Mouse (Mus musculus) inflammation-experienced regulatory T-cells, adult 6 months (primary cell): ENCODE measurements around the gene Gemin5. TPM values are rescaled to one million over a fixed set of nuclear protein-coding genes. Genes with fewer than 3 reads are reported as not detected.

ENCODE experiments used
- polyA plus RNA-seq, 3 experiments: library from polyadenylated mRNA; unstranded; fragments of 100-300 nt; shearing (Covaris generic); gene quantifications; one replicate each; pipeline ENCODE4 v1.2.1; 2017

The Gemin5 gene
- polyA plus RNA-seq, 3 experiments from 2014 or later: 5.7 to 6.4 (median 5.9) TPM

Other genes starting within 250 kb of the Gemin5 start
- 10 to 100 TPM; 21.0 to 29.3 (median 24.1) TPM for gene Larp1, start 159.5 kb downstream of the Gemin5 start, polyA plus RNA-seq
- under 1 TPM in 1 of 3 experiments, not detected in 2; 0.62 TPM for gene Gm12248, start 75.4 kb downstream of the Gemin5 start, polyA plus RNA-seq
- gene Cnot8, start 64.4 kb downstream of the Gemin5 start, polyA plus RNA-seq: 10 to 100 TPM; 78.6 to 90.1 (median 89.4) TPM
- 10 to 100 TPM; 58.3 to 73.6 (median 64.8) TPM for gene Mrpl22, start 3.1 kb upstream of the Gemin5 start, polyA plus RNA-seq
- 100 to 1,000 TPM; 300 to 422 (median 383) TPM for gene Igtp, start 31.0 kb upstream of the Gemin5 start, polyA plus RNA-seq
- 10 to 100 TPM; 47.5 to 49.5 (median 48.5) TPM for gene Irgm2, start 31.1 kb upstream of the Gemin5 start, polyA plus RNA-seq
- gene 4930438A08Rik, start 106.3 kb upstream of the Gemin5 start, polyA plus RNA-seq: not detected
- 10 to 100 TPM in 1 of 3 experiments, 1 to 10 TPM in 2; 7.6 to 10.2 (median 7.8) TPM for gene Zfp692, start 138.5 kb upstream of the Gemin5 start, polyA plus RNA-seq
- gene Zfp672, start 161.8 kb upstream of the Gemin5 start, polyA plus RNA-seq: 10 to 100 TPM; 40.5 to 41.4 (median 41.1) TPM
- 1 to 10 TPM; 5.1 to 7.9 (median 6.8) TPM for gene Sh3bp5l, start 162.2 kb upstream of the Gemin5 start, polyA plus RNA-seq
- gene Lypd8, start 210.5 kb upstream of the Gemin5 start, polyA plus RNA-seq: not detected